Mouse (Mus musculus): ENCODE measurements around the gene Awat2.
"Not testable (repeated sequence)": the region's sequence is repeated elsewhere in the genome, so short reads cannot be mapped to it uniquely, and the experiment has no call there.

The Awat2 gene

DNA sequence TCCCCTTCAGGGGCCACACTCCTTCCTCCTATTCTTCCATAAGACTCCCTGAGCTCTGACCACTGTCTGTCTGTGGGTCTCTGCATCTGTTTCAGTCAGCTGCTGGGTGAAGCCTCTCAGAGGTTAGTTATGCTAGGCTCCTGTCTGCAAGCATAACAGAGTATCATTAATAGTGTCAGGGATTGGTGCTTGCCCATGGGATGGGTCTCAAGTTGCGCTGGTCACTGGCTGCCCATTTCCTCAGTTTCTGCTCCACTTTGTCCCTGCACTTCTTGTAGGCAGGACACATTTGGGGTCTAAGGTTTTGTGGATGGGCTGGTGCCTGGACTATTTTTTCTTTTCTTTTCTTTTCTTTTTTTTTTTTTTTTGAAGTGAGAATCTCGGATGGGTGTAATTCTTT lies at the start of gene Awat2:
Gene Awat2 (minus strand): TSS at position 101 of the 400 bp plus-strand sequence.
- not testable (repeated sequence) for H3K4me3 ChIP-seq (replicated peaks; ENCODE audit: low read length); H3K4me1 ChIP-seq (replicated peaks; ENCODE audit: low read depth, low read length); H3K9me3 ChIP-seq (ENCODE audit: low read length)

DNA sequence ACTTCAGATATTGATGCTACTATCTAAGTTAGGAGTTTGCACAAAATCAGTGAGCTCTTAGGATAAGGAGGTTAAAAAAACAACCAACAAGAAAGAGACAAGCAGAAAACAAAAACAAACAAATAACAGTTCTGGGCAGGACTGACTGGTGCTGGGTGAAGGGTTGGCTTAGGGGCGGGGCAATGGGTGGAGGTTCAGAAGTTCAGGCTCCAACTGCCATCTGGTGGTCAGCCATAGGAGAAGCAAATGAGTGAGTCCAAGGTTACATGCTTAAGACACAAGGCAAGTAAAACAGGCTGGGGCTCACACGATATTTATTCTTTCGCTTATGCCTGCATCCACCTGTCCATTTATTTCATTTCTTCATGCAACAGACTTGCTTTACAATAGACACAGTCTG lies 37.8 kb upstream of the Awat2 start:
- no peak overlapping the region for H3K4me3 ChIP-seq (replicated peaks; ENCODE audit: low read length)
- H3K36me3 ChIP-seq (ENCODE audit: insufficient read depth, low read length) = no peaks in the 10 kb centered on the region
- TF ChIP-seq NANOG (IDR thresholded peaks at IDR 0.05; ENCODE audit: borderline replicate concordance, low read length) = no peak
- no peak; the same call in 1 of the 2 replicates for TF ChIP-seq CTCF (conservative IDR thresholded peaks at IDR 0.05; ENCODE audit: low read length)
- TF ChIP-seq POU5F1 (IDR thresholded peaks at IDR 0.05; ENCODE audit: borderline replicate concordance, low read length) = no peak
- no peaks in the 10 kb centered on the region; the same call in 1 of the 2 replicates for H3K4me1 ChIP-seq (replicated peaks; ENCODE audit: low read depth, low read length)
- no peaks in the 10 kb centered on the region for H3K9me3 ChIP-seq (ENCODE audit: low read length)
- H3K27me3 ChIP-seq (ENCODE audit: insufficient read depth, low read length) = no peaks in the 10 kb centered on the region

More for the DNA sequence above, at the start of gene Awat2:
- H3K27me3 ChIP-seq (ENCODE audit: insufficient read depth, low read length); H3K36me3 ChIP-seq (ENCODE audit: insufficient read depth, low read length): not testable (repeated sequence)

DNA sequence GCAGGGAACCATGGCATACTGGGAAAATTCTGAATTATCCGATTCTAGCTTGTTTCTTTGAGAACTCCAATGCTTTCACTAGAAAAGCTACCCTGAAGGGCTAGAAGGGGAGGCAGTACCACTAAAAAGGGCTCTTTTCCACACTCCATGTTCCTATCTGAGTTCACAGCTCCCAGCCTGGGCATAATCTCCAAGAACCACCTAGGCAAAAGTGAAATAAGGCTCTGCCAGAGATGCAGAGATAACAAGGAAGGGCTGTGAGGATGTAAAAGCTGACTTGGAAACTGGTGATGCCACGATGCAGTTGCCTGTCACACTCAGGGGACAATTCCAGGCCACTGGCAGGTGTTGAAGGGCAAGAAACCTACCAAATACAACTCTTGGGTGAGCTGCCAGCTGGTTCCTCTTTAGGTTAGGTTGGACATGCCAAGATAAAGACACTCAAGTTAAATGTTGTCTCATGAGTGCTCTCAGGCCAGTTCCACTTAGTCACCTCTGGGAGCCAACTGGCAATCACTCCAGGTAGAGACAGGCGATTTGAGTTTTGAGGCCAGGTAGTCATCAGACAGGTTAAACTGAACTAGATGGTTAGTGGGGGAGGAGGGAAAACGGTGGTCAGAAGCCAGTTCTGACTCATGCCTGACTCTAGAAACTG lies 33.2 kb upstream of the Awat2 start:
- no peak overlapping the region for H3K4me3 ChIP-seq (replicated peaks; ENCODE audit: low read length)
- H3K9me3 ChIP-seq (ENCODE audit: low read length) = no peaks in the 10 kb centered on the region
- no peaks in the 10 kb centered on the region for H3K27me3 ChIP-seq (ENCODE audit: insufficient read depth, low read length)
- no peak for TF ChIP-seq POU5F1 (IDR thresholded peaks at IDR 0.05; ENCODE audit: borderline replicate concordance, low read length)
- no peak for TF ChIP-seq NANOG (IDR thresholded peaks at IDR 0.05; ENCODE audit: borderline replicate concordance, low read length)
- no peak for TF ChIP-seq CTCF (conservative IDR thresholded peaks at IDR 0.05; ENCODE audit: low read length)
- no peaks in the 10 kb centered on the region; the same call in 1 of the 2 replicates for H3K4me1 ChIP-seq (replicated peaks; ENCODE audit: low read depth, low read length)
- H3K36me3 ChIP-seq (ENCODE audit: insufficient read depth, low read length) = no peaks in the 10 kb centered on the region

DNA sequence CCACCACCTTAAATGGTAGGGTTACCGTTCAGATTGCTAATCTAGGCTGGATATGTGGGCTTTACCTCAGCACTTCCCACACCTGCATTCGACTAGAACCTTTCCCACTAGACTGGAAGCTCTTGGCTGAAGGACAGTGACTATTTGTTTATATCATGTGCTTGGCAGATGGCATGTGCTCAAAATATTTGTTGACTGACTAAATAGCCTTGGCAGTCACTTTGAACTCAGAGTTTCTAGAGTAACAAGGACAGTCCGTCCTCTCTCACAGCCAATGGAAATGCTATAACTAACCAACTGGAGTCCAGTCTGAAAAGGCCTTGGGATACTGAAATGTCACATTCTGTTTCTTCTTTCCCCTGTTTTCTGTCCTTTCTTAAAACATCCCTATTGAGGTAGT lies 29.0 kb upstream of the Awat2 start:
- Histone ChIP-seq H3K9me3 (ENCODE audit: low read length) (no peaks in the 10 kb centered on the region), H3K4me3 (replicated peaks; ENCODE audit: low read length) (no peak overlapping the region), H3K4me1 (replicated peaks; ENCODE audit: low read depth, low read length) (no peaks in the 10 kb centered on the region), H3K27me3 (ENCODE audit: insufficient read depth, low read length) (no peaks in the 10 kb centered on the region), H3K36me3 (ENCODE audit: insufficient read depth, low read length) (no peaks in the 10 kb centered on the region)
- TF ChIP-seq POU5F1 (IDR thresholded peaks at IDR 0.05; ENCODE audit: borderline replicate concordance, low read length) = no peak
- TF ChIP-seq CTCF (conservative IDR thresholded peaks at IDR 0.05; ENCODE audit: low read length) = no peak
- no peak for TF ChIP-seq NANOG (IDR thresholded peaks at IDR 0.05; ENCODE audit: borderline replicate concordance, low read length)

DNA sequence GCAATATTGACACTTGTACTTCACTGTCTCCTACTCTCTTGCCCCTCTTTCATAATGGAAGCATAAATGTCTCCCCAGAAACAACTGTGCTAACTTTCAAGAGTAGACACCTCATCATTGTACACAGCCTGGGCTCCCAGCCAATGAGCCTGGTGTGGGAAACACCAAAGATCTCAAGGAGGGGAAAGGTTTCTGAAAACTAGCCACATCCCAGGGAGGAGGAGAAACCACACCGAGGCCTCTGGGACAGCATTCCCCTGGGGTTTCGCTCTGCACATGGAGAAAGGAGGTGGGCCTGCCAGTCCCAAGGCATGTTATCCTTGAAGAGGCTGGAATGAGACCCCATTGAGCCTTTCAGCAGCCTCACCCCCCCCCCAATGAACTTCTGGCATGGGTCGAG lies 27.6 kb upstream of the Awat2 start:
- no peak for TF ChIP-seq CTCF (conservative IDR thresholded peaks at IDR 0.05; ENCODE audit: low read length)
- no peak for TF ChIP-seq NANOG (IDR thresholded peaks at IDR 0.05; ENCODE audit: borderline replicate concordance, low read length)
- TF ChIP-seq POU5F1 (IDR thresholded peaks at IDR 0.05; ENCODE audit: borderline replicate concordance, low read length) = no peak
- Histone ChIP-seq H3K36me3 (ENCODE audit: insufficient read depth, low read length) (no peaks in the 10 kb centered on the region), H3K4me1 (replicated peaks; ENCODE audit: low read depth, low read length) (no peaks in the 10 kb centered on the region), H3K27me3 (ENCODE audit: insufficient read depth, low read length) (no peaks in the 10 kb centered on the region), H3K4me3 (replicated peaks; ENCODE audit: low read length) (no peak overlapping the region), H3K9me3 (ENCODE audit: low read length) (no peaks in the 10 kb centered on the region)

DNA sequence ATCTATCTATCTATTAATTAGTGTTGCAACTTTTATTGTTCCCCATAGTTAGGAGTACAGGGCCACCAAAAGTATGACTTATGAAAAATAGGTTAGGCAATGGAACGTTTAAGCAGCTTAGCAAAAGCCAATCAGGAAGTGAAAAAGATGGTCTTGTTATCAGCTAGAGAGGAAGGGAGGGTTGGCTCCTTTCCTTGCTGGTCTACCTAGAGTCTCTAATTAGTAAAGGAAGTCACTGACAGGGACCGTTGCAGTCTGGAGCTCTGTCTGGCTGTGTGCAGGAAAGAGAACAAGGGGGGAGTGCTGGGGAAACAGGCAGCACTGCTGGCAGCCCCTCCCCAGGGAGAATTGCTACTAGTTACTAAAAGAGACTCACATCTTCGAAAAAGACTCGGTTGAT lies 25.5 kb upstream of the Awat2 start:
- no peak overlapping the region for H3K4me3 ChIP-seq (replicated peaks; ENCODE audit: low read length)

DNA sequence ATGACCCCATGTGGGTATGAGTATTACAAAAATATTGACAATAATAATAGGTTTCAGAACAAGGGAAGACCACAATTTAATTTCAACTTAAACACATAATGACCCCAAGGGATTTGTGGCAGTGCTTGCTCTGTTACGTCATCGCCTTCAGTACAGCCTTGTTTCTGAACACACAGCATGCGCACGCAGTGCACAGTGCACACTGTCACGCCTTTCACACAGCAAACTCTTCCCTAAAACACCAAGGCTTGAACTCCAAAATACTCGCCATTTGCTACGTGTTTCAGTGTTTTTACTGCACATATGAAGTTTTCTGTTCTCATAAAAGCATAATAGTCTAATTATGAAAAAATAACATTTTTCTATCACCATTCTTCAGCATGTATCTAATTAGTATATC lies 1.0 kb upstream of the Awat2 start:
- H3K9me3 ChIP-seq (ENCODE audit: low read length) = no peaks in the 10 kb centered on the region
- H3K4me3 ChIP-seq (replicated peaks; ENCODE audit: low read length) = no peak overlapping the region
- H3K4me1 ChIP-seq (replicated peaks; ENCODE audit: low read depth, low read length) = no peaks in the 10 kb centered on the region
- TF ChIP-seq POU5F1 (IDR thresholded peaks at IDR 0.05; ENCODE audit: borderline replicate concordance, low read length) (no peak), CTCF (conservative IDR thresholded peaks at IDR 0.05; ENCODE audit: low read length) (no peak), NANOG (IDR thresholded peaks at IDR 0.05; ENCODE audit: borderline replicate concordance, low read length) (no peak)
- no peaks in the 10 kb centered on the region for H3K36me3 ChIP-seq (ENCODE audit: insufficient read depth, low read length)
- no peaks in the 10 kb centered on the region for H3K27me3 ChIP-seq (ENCODE audit: insufficient read depth, low read length)

More for the DNA sequence above, 25.5 kb upstream of the Awat2 start:
- Histone ChIP-seq H3K4me1 (replicated peaks; ENCODE audit: low read depth, low read length) (no peaks in the 10 kb centered on the region), H3K27me3 (ENCODE audit: insufficient read depth, low read length) (no peaks in the 10 kb centered on the region), H3K9me3 (ENCODE audit: low read length) (no peaks in the 10 kb centered on the region), H3K36me3 (ENCODE audit: insufficient read depth, low read length) (no peaks in the 10 kb centered on the region)
- TF ChIP-seq CTCF (conservative IDR thresholded peaks at IDR 0.05; ENCODE audit: low read length) = no peak

DNA sequence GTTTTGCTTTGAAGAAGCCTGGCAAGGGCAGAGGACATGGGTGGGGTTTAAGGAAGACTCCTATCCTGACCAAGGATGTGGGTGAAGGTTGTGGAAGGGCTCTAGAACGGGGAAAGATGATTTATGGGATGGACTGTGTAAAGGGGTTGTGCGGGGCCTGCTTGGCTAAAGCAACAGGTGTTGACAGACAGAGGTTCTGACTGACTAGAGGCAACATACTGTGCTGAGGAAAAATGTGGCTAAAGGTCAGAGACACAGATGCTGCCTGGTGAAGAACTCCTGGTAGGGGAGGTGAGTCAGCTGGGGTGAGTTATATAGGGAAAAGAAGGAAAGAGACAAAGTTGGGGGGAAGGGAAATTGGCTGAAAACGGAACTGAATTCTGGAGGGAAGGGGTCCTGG lies 10.2 kb downstream of the Awat2 start:
- TF ChIP-seq POU5F1 (IDR thresholded peaks at IDR 0.05; ENCODE audit: borderline replicate concordance, low read length) (no peak), CTCF (conservative IDR thresholded peaks at IDR 0.05; ENCODE audit: low read length) (no peak), NANOG (IDR thresholded peaks at IDR 0.05; ENCODE audit: borderline replicate concordance, low read length) (no peak)
- Histone ChIP-seq H3K4me1 (replicated peaks; ENCODE audit: low read depth, low read length) (no peaks in the 10 kb centered on the region), H3K27me3 (ENCODE audit: insufficient read depth, low read length) (peaks cover 10% of the 10 kb centered on the region), H3K4me3 (replicated peaks; ENCODE audit: low read length) (no peak overlapping the region), H3K36me3 (ENCODE audit: insufficient read depth, low read length) (no peaks in the 10 kb centered on the region), H3K9me3 (ENCODE audit: low read length) (no peaks in the 10 kb centered on the region)

DNA sequence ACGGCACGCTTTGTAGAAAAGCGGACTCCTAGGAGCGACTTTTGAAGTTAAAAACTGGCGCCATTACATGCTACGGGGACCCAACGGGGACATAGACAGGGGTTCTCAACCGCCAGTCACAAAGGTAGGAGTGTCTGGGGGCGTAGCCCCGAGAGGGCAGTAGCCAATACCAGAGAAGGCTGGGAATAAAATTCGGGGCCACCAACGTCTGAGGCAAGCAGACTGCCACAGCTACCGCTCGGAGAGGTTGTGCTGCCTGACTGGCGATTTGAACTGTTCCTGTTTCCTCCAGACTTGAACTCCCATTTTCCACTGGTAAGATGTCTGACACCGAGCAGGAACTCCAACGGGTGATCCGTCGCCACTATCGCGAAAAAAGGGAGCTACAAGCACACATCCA lies 13.8 kb downstream of the Awat2 start, which contains the start of gene Otud6a:
Gene Otud6a (plus strand): TSS at position 321 of the 400 bp plus-strand sequence.
- Histone ChIP-seq H3K9me3 (ENCODE audit: low read length) (no peaks in the 10 kb centered on the region), H3K27me3 (ENCODE audit: insufficient read depth, low read length) (peaks cover 10% of the 10 kb centered on the region), H3K36me3 (ENCODE audit: insufficient read depth, low read length) (no peaks in the 10 kb centered on the region), H3K4me1 (replicated peaks; ENCODE audit: low read depth, low read length) (no peaks in the 10 kb centered on the region), H3K4me3 (replicated peaks; ENCODE audit: low read length) (peak within 1 kb of the TSS; percentile 60)
- TF ChIP-seq CTCF (conservative IDR thresholded peaks at IDR 0.05; ENCODE audit: low read length) (no peak), POU5F1 (IDR thresholded peaks at IDR 0.05; ENCODE audit: borderline replicate concordance, low read length) (no peak), NANOG (IDR thresholded peaks at IDR 0.05; ENCODE audit: borderline replicate concordance, low read length) (no peak)
